Mouse (Mus musculus): ENCODE measurements around the gene Peli1. TPM values are rescaled to one million over a fixed set of nuclear protein-coding genes. Genes with fewer than 3 reads are reported as not detected.
"Not testable (repeated sequence)": the region's sequence is repeated elsewhere in the genome, so short reads cannot be mapped to it uniquely, and the experiment has no call there.

Gene Peli1
- polyA plus RNA-seq, 1 experiment from 2014 or later: 31.9 TPM

DNA sequence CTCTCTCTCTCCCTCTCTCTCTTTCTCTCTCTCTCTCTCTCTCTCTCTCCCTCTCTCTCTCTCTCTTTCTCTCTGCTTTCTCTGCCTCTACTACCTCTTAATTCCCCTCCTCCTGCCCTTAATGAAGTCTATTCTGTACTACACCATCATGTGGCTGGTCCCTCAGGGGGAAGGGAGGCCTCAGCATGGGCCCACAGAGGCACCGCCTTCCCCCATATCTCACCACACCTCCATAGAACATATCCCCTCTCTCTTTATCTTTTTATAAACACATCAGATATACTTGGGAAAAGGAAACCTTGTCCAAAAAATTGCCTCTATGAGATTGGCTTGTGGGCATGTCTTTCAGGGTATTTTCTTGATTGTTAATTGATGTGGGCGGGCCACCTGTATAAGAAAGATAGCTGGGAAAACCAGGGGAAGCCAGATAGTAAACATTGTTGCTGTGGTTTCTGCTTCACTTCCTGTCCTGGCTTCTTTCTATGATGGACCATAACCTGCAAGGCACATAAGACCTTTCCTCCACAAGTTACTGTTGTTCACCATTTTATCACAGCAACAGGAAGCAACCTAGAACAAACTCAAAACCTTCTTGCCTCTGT is 75.5 kb downstream of the Peli1 start:
- ATAC-seq (replicated peaks; ENCODE audit: insufficient number of reproducible peaks, low FRiP score, low TSS enrichment): no peak

GRCm38 (mm10) chr11:21168828-21169607 is 77.9 kb downstream of the Peli1 start:
- no peaks in the 10 kb centered on the region for H3K36me3 ChIP-seq (ENCODE audit: control insufficient read depth, insufficient read depth, low read length)
- H3K4me3 ChIP-seq (ENCODE audit: low read depth, low read length): no peak overlapping the region
- H3K4me1 ChIP-seq (ENCODE audit: control insufficient read depth, insufficient read depth, low read length): no peaks in the 10 kb centered on the region
- H3K4me2 ChIP-seq: no peak overlapping the region
- H3K9ac ChIP-seq (ENCODE audit: low read depth, low read length): no peak overlapping the region
- H3K27me3 ChIP-seq (ENCODE audit: control insufficient read depth, insufficient read depth, low read length): no peaks in the 10 kb centered on the region
- 64% methylated on average over 6 of the region's 6 CpGs for WGBS (ENCODE audit: insufficient replicate concordance)
- H3K9me3 ChIP-seq (replicated peaks; ENCODE audit: control insufficient read depth, low read length): peaks cover 3% of the 10 kb centered on the region
- H3K27ac ChIP-seq (ENCODE audit: low read depth, low read length): no peak overlapping the region
- ATAC-seq (replicated peaks; ENCODE audit: insufficient number of reproducible peaks, low FRiP score, low TSS enrichment): no peak

More for the DNA sequence above, 75.5 kb downstream of the Peli1 start:
- no peak overlapping the region for H3K4me2 ChIP-seq
- H3K9me3 ChIP-seq (replicated peaks; ENCODE audit: control insufficient read depth, low read length): peaks cover 3% of the 10 kb centered on the region
- no peak overlapping the region for H3K4me3 ChIP-seq (ENCODE audit: low read depth, low read length)
- 85% methylated on average over 2 of the region's 2 CpGs for WGBS (ENCODE audit: insufficient replicate concordance)
- H3K36me3 ChIP-seq (ENCODE audit: control insufficient read depth, insufficient read depth, low read length): no peaks in the 10 kb centered on the region
- no peak overlapping the region for H3K27ac ChIP-seq (ENCODE audit: low read depth, low read length)
- H3K4me1 ChIP-seq (ENCODE audit: control insufficient read depth, insufficient read depth, low read length): no peaks in the 10 kb centered on the region; the same call in 1 of the 2 replicates
- H3K9ac ChIP-seq (ENCODE audit: low read depth, low read length): no peak overlapping the region
- H3K27me3 ChIP-seq (ENCODE audit: control insufficient read depth, insufficient read depth, low read length): no peaks in the 10 kb centered on the region

GRCm38 (mm10) chr11:21169608-21169860 is 78.4 kb downstream of the Peli1 start:
- H3K4me1 ChIP-seq (ENCODE audit: control insufficient read depth, insufficient read depth, low read length); H3K36me3 ChIP-seq (ENCODE audit: control insufficient read depth, insufficient read depth, low read length); H3K4me2 ChIP-seq; H3K9me3 ChIP-seq (replicated peaks; ENCODE audit: control insufficient read depth, low read length); H3K9ac ChIP-seq (ENCODE audit: low read depth, low read length); H3K27me3 ChIP-seq (ENCODE audit: control insufficient read depth, insufficient read depth, low read length); H3K27ac ChIP-seq (ENCODE audit: low read depth, low read length); ATAC-seq (replicated peaks; ENCODE audit: insufficient number of reproducible peaks, low FRiP score, low TSS enrichment); H3K4me3 ChIP-seq (ENCODE audit: low read depth, low read length): not testable (repeated sequence)
- 83% methylated on average over 1 of the region's 1 CpGs for WGBS (ENCODE audit: insufficient replicate concordance)

DNA sequence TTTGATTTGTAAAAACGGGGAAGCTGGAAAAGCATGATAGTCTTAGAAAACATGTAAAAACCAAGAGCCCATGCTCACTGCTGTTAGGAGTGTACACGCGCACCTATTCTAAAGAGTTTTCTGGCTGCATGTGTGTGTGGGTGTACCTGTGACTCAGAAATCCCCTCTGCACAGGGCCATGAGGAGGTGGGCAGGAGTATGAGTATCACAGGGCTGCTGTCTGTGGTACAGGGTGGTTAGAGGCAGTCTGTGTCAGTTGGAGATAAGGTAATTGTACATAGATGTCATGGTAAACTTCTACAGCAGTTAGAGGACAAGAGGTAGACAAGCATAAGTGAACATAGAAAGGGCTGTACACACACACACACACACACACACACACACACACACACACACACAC is 81.2 kb downstream of the Peli1 start:
- H3K27ac ChIP-seq (ENCODE audit: low read depth, low read length): no peak overlapping the region
- H3K4me3 ChIP-seq (ENCODE audit: low read depth, low read length): no peak overlapping the region
- 92% methylated on average over 3 of the region's 3 CpGs for WGBS (ENCODE audit: insufficient replicate concordance)
- no peak for ATAC-seq (replicated peaks; ENCODE audit: insufficient number of reproducible peaks, low FRiP score, low TSS enrichment)
- H3K27me3 ChIP-seq (ENCODE audit: control insufficient read depth, insufficient read depth, low read length): no peaks in the 10 kb centered on the region
- no peak overlapping the region for H3K4me2 ChIP-seq
- peaks cover 2% of the 10 kb centered on the region; the same call in 1 of the 2 replicates for H3K4me1 ChIP-seq (ENCODE audit: control insufficient read depth, insufficient read depth, low read length)
- H3K9ac ChIP-seq (ENCODE audit: low read depth, low read length): no peak overlapping the region
- no peaks in the 10 kb centered on the region for H3K36me3 ChIP-seq (ENCODE audit: control insufficient read depth, insufficient read depth, low read length)
- peaks cover 3% of the 10 kb centered on the region for H3K9me3 ChIP-seq (replicated peaks; ENCODE audit: control insufficient read depth, low read length)

DNA sequence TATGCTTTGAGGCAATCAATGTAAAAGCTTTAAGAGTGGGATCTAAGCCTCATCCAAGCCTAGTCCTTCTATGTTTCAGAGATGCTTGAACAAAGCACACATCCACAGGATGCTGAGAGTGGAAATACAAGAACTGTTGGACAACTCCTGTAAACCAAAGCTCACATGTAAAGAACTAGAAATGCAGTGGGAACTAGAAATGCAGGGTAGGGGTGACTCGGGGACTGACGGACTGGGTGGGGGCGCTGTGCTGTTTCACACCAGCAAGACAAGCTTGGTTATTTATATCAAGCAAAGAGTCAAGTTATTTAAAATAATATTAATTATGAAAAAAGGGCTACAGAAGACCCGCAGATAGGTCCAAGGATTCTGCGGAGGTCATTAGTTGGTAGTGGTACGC is 82.8 kb downstream of the Peli1 start:
- Histone ChIP-seq H3K9me3 (replicated peaks; ENCODE audit: control insufficient read depth, low read length) (peaks cover 3% of the 10 kb centered on the region), H3K4me1 (ENCODE audit: control insufficient read depth, insufficient read depth, low read length) (peaks cover 2% of the 10 kb centered on the region; the same call in 1 of the 2 replicates), H3K4me2 (no peak overlapping the region), H3K9ac (ENCODE audit: low read depth, low read length) (no peak overlapping the region), H3K36me3 (ENCODE audit: control insufficient read depth, insufficient read depth, low read length) (no peaks in the 10 kb centered on the region), H3K4me3 (ENCODE audit: low read depth, low read length) (no peak overlapping the region), H3K27ac (ENCODE audit: low read depth, low read length) (no peak overlapping the region), H3K27me3 (ENCODE audit: control insufficient read depth, insufficient read depth, low read length) (no peaks in the 10 kb centered on the region)
- no peak for ATAC-seq (replicated peaks; ENCODE audit: insufficient number of reproducible peaks, low FRiP score, low TSS enrichment)
- WGBS (ENCODE audit: insufficient replicate concordance): 93% methylated on average over 6 of the region's 6 CpGs

DNA sequence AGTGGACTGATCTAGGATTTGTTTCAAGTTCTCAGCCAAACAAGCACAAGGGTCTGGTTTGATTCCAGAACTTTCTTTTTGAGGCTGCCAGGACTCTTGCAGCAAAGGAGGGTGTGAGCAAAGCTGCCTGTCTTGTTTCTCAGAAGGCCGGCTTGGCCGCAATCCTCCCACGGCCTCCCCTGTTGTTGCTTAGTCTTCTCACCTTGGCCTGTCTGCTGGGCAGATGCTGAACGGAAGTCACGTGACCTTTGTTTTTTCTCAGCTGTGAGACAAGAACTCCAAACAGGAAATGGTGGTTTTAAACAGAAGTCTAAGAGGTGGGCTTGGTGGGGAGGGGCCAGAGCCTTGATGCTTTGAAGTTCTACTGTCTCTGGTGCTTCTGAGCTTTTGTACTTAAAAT is 83.3 kb downstream of the Peli1 start:
- ATAC-seq (replicated peaks; ENCODE audit: insufficient number of reproducible peaks, low FRiP score, low TSS enrichment): no peak
- no peak overlapping the region for H3K9ac ChIP-seq (ENCODE audit: low read depth, low read length)
- peaks cover 2% of the 10 kb centered on the region; the same call in 1 of the 2 replicates for H3K4me1 ChIP-seq (ENCODE audit: control insufficient read depth, insufficient read depth, low read length)
- no peak overlapping the region for H3K4me3 ChIP-seq (ENCODE audit: low read depth, low read length)
- no peaks in the 10 kb centered on the region for H3K27me3 ChIP-seq (ENCODE audit: control insufficient read depth, insufficient read depth, low read length)
- H3K9me3 ChIP-seq (replicated peaks; ENCODE audit: control insufficient read depth, low read length): peaks cover 2% of the 10 kb centered on the region
- no peak overlapping the region for H3K27ac ChIP-seq (ENCODE audit: low read depth, low read length)
- no peaks in the 10 kb centered on the region for H3K36me3 ChIP-seq (ENCODE audit: control insufficient read depth, insufficient read depth, low read length)
- 38% methylated on average over 5 of the region's 5 CpGs for WGBS (ENCODE audit: insufficient replicate concordance)
- no peak overlapping the region for H3K4me2 ChIP-seq

- no peak for ATAC-seq (replicated peaks; ENCODE audit: insufficient number of reproducible peaks, low FRiP score, low TSS enrichment)
- no peak overlapping the region for H3K9ac ChIP-seq (ENCODE audit: low read depth, low read length)
- H3K4me2 ChIP-seq: no peak overlapping the region
- H3K9me3 ChIP-seq (replicated peaks; ENCODE audit: control insufficient read depth, low read length): no peaks in the 10 kb centered on the region
- peaks cover 2% of the 10 kb centered on the region; the same call in 1 of the 2 replicates for H3K4me1 ChIP-seq (ENCODE audit: control insufficient read depth, insufficient read depth, low read length)
- H3K27me3 ChIP-seq (ENCODE audit: control insufficient read depth, insufficient read depth, low read length): no peaks in the 10 kb centered on the region
- H3K36me3 ChIP-seq (ENCODE audit: control insufficient read depth, insufficient read depth, low read length): no peaks in the 10 kb centered on the region
- no peak overlapping the region for H3K4me3 ChIP-seq (ENCODE audit: low read depth, low read length)
- no peak overlapping the region for H3K27ac ChIP-seq (ENCODE audit: low read depth, low read length)
- 59% methylated on average over 7 of the region's 7 CpGs for WGBS (ENCODE audit: insufficient replicate concordance)
Measured at GRCm38 (mm10) chr11:21175063-21175462, 84.0 kb downstream of the Peli1 start.

- Histone ChIP-seq H3K27me3 (ENCODE audit: control insufficient read depth, insufficient read depth, low read length) (no peaks in the 10 kb centered on the region), H3K4me1 (ENCODE audit: control insufficient read depth, insufficient read depth, low read length) (peaks cover 2% of the 10 kb centered on the region; the same call in 1 of the 2 replicates), H3K4me3 (ENCODE audit: low read depth, low read length) (no peak overlapping the region), H3K9me3 (replicated peaks; ENCODE audit: control insufficient read depth, low read length) (no peaks in the 10 kb centered on the region), H3K36me3 (ENCODE audit: control insufficient read depth, insufficient read depth, low read length) (no peaks in the 10 kb centered on the region), H3K4me2 (no peak overlapping the region), H3K9ac (ENCODE audit: low read depth, low read length) (no peak overlapping the region), H3K27ac (ENCODE audit: low read depth, low read length) (no peak overlapping the region)
- no peak for ATAC-seq (replicated peaks; ENCODE audit: insufficient number of reproducible peaks, low FRiP score, low TSS enrichment)
Measured at GRCm38 (mm10) chr11:21176491-21176890, 85.4 kb downstream of the Peli1 start.

DNA sequence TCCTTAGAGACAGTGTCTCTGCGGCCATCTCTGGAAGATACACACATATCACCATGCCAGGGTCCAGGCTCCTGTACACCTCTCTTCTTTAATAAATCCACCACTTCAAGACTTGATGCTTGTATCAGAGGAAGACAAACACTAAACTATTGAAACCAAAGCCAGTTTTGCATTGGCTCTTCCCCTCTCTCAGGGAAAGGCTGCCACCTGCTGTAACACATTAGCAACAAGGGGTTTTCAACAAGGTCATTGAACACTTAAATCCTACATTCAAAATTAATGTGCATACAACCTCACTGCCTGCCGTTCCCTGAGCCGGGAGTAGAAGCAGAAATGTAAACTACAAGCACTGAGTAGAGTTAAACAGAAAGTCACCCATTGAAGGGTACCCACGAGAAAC is 87.3 kb downstream of the Peli1 start:
- whole genome bisulfite sequencing (ENCODE audit: insufficient replicate concordance): 43% methylated on average over 4 of the region's 4 CpGs

More for the DNA sequence above, 87.3 kb downstream of the Peli1 start:
- ATAC-seq (replicated peaks; ENCODE audit: insufficient number of reproducible peaks, low FRiP score, low TSS enrichment): no peak
- no peaks in the 10 kb centered on the region for H3K9me3 ChIP-seq (replicated peaks; ENCODE audit: control insufficient read depth, low read length)
- H3K4me1 ChIP-seq (ENCODE audit: control insufficient read depth, insufficient read depth, low read length): peaks cover 2% of the 10 kb centered on the region; the same call in 1 of the 2 replicates
- no peak overlapping the region for H3K27ac ChIP-seq (ENCODE audit: low read depth, low read length)
- H3K27me3 ChIP-seq (ENCODE audit: control insufficient read depth, insufficient read depth, low read length): no peaks in the 10 kb centered on the region
- no peak overlapping the region for H3K4me2 ChIP-seq
- no peak overlapping the region for H3K4me3 ChIP-seq (ENCODE audit: low read depth, low read length)
- no peak overlapping the region for H3K9ac ChIP-seq (ENCODE audit: low read depth, low read length)
- H3K36me3 ChIP-seq (ENCODE audit: control insufficient read depth, insufficient read depth, low read length): no peaks in the 10 kb centered on the region

Data from heart, embryonic 11.5 days (tissue).